Mouse (Mus musculus) liver, postnatal 0 days (tissue): ENCODE measurements around the gene Stx19. TPM values are rescaled to one million over a fixed set of nuclear protein-coding genes. Genes with fewer than 3 reads are reported as not detected.

Experiments
- ATAC-seq: fragments of 200-750 bp; cut with Nextera tagmentation; 2 replicates; pipeline ENCODE4 v1.8.0; 2017; ENCODE audit warnings: mild to moderate bottlenecking, moderate library complexity
- DNase-seq: peaks from one replicate; pipeline ENCODE4 v3.0.0-alpha.2; 2016
- H3K27ac ChIP-seq: fragments of 300-500 bp; sonication (generic); 2 replicates; pipeline ENCODE4 v1.5.1; 2014; ENCODE audit warnings: antibody characterized with exemption, moderate library complexity, mild to moderate bottlenecking, low read depth
- H3K27me3 ChIP-seq: fragments of 300-500 bp; sonication (generic); 2 replicates; pipeline ENCODE4 v1.6.1; 2014; ENCODE audit warnings: low read length, control low read depth, mixed read lengths; ENCODE audit not compliant: insufficient read depth
- H3K36me3 ChIP-seq: fragments of 300-500 bp; sonication (generic); replicated peaks from 2 replicates; pipeline ENCODE4 v1.6.1; 2014; ENCODE audit warnings: mild to moderate bottlenecking, control low read depth, low read length, moderate library complexity, mixed read lengths; ENCODE audit not compliant: insufficient read depth
- H3K4me1 ChIP-seq: fragments of 300-500 bp; sonication (generic); 2 replicates; pipeline ENCODE4 v1.6.1; 2014; ENCODE audit warnings: antibody characterized with exemption, mild to moderate bottlenecking, control low read depth; ENCODE audit not compliant: insufficient read depth
- H3K4me2 ChIP-seq: fragments of 300-500 bp; sonication (generic); 2 replicates; pipeline ENCODE4 v1.6.1; 2014; ENCODE audit warnings: low read depth, mild to moderate bottlenecking, low read length, moderate library complexity, mixed read lengths
- H3K4me3 ChIP-seq: fragments of 300-500 bp; sonication (generic); 2 replicates; pipeline ENCODE4 v1.5.1; 2014; ENCODE audit warnings: low read depth, low read length
- H3K9ac ChIP-seq: fragments of 300-500 bp; sonication (generic); replicated peaks from 2 replicates; pipeline ENCODE4 v1.6.1; 2014; ENCODE audit warnings: mild to moderate bottlenecking, moderate library complexity
- H3K9me3 ChIP-seq: fragments of 300-500 bp; sonication (generic); 2 replicates; pipeline ENCODE4 v1.6.1; 2016; ENCODE audit warnings: mild to moderate bottlenecking, control low read depth, low read length, mixed read lengths
- CTCF ChIP-seq: sonication (generic); IDR thresholded peaks from 2 replicates; pipeline ENCODE4 v1.5.1; 2016; ENCODE audit warnings: antibody characterized with exemption, low read depth
- EP300 ChIP-seq: IDR thresholded peaks from 2 replicates; pipeline ENCODE4 v1.6.1; 2016; ENCODE audit warnings: antibody characterized with exemption, low read depth, mild to moderate bottlenecking
- WGBS: fragments of 180-500 bp; shearing (Covaris S2); extraction: QIAGEN DNeasy Blood & Tissue Kit; methylation state at CpG from one replicate; pipeline ENCODE4 v1.1.7; 2014; ENCODE audit not compliant: insufficient replicate concordance; 5-methylcytosine and 5-hydroxymethylcytosine counted together
- microRNA-seq: library from miRNA; unstranded; fragments of <30 nt; microRNA quantifications from one replicate; pipeline ENCODE4, GENCODE M21; 2016
- polyA plus RNA-seq: library from polyadenylated mRNA; unstranded; fragments of >200 nt; fragmentation: Nextera tagmentation; extraction: Ambion mirVana; gene quantifications from 2 replicates; pipeline ENCODE4 v1.2.1, GENCODE M21; 2015

Stx19 gene
- polyA plus RNA-seq, 1 experiment from 2014 or later, result not detected

DNA sequence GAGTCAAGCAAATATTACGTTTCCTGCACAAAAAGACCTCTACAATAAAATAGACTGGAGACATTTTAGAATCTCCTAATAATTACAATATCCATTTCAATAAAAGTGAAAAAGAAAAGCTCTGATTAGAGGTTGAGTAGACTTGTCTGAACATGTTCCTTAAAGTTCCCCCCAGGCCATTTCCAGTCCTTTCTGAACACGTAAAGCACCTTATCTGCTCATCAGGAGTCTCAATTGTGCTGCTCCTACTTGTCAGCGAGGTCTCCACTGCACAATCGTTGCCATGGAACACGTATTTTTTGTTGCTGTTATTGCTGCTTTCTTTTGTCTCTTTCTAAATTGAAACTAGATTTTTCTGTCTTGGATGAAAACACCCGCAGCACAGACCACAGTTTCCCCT, 47.0 kb downstream of the Stx19 start:
- WGBS, result 60% methylated on average over 6 of the region's 6 CpGs

DNA sequence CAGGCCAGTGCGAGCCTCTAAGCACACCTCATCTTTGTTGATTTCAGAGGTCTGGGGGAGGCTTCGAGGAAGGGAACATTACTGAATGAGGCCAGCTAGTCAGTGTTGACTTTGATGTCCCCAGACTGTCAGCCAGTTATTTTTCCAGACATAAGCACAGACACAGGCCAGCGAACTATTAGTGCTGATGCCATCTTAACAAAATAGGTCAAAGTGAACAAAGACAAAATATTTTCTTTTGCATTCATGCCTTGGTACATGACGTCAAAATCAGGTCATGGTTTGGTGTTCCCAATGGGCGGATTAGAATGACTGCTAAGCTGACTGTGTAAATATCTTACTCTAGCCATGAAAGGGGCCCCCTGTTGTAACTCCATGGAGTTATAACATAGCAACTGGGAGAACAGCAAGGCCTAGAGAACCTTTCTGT, 58.2 kb downstream of the Stx19 start:
- no peak overlapping the region for H3K9ac ChIP-seq
- no peaks in the 10 kb centered on the region for H3K36me3 ChIP-seq
- TF ChIP-seq CTCF, result no peak
- no peaks in the 10 kb centered on the region; the same call in 1 of the 2 replicates for H3K9me3 ChIP-seq
- H3K4me3 ChIP-seq, result no peak overlapping the region
- H3K27ac ChIP-seq, result no peak overlapping the region
- ATAC-seq, result peak; percentile 86
- no peak for DNase-seq
- no peaks in the 10 kb centered on the region for H3K4me1 ChIP-seq
- 77% methylated on average over 5 of the region's 5 CpGs for WGBS
- no peaks in the 10 kb centered on the region for H3K27me3 ChIP-seq
- no peak overlapping the region for H3K4me2 ChIP-seq

More for the DNA sequence above, 47.0 kb downstream of the Stx19 start:
- Histone ChIP-seq H3K9ac (no peak overlapping the region), H3K27me3 (no peaks in the 10 kb centered on the region), H3K4me1 (no peaks in the 10 kb centered on the region), H3K9me3 (no peaks in the 10 kb centered on the region), H3K27ac (no peak overlapping the region), H3K36me3 (no peaks in the 10 kb centered on the region), H3K4me2 (no peak overlapping the region), H3K4me3 (no peak overlapping the region)
- ATAC-seq, result no peak
- DNase-seq, result no peak
- TF ChIP-seq EP300 (no peak), CTCF (no peak)

DNA sequence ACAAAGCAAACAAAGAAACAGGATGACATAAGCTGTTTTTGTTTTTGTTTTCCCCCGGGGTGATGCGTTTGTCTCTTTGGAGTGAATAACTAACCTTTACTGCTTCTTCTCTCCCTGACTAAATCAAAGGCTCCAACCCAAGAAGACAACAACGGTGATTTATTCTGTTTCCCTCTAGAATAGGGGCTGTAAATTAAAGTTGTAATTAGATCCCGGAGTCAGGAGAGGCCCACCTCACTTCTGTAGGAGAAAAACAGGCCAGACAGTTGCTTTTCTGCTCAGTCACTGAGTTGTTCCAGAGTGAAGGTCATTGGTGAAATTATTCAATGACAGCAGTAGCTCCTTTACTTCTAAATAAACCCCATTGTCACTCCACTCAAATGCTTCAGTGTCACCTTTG, 58.7 kb downstream of the Stx19 start:
- Histone ChIP-seq H3K36me3 (no peaks in the 10 kb centered on the region), H3K4me1 (no peaks in the 10 kb centered on the region), H3K27ac (no peak overlapping the region), H3K9me3 (no peaks in the 10 kb centered on the region; the same call in 1 of the 2 replicates), H3K4me3 (no peak overlapping the region), H3K9ac (no peak overlapping the region), H3K27me3 (no peaks in the 10 kb centered on the region), H3K4me2 (no peak overlapping the region)
- ATAC-seq (no peak), DNase-seq (no peak)
- TF ChIP-seq EP300 (no peak), CTCF (no peak)
- WGBS, result 62% methylated on average over 4 of the region's 4 CpGs

Small RNA genes within 50 kb of the gene (microRNA-seq; reads per million reads assigned to microRNA genes)
- not detected for gene Gm25986

Other genes starting within 250 kb of the Stx19 start
- 3.5 and 4.2 TPM in 2 replicates for gene Nsun3, start 27.9 kb upstream of the Stx19 start, polyA plus RNA-seq
- 3.0 and 3.4 TPM in 2 replicates for gene Arl13b, start 32.4 kb downstream of the Stx19 start, polyA plus RNA-seq
- gene Pros1, start 39.6 kb downstream of the Stx19 start, polyA plus RNA-seq, result 18.2 and 19.1 TPM in 2 replicates